Mouse (Mus musculus): ENCODE data around the gene Edrf1. TPM values are rescaled to one million over a fixed set of nuclear protein-coding genes. Genes with fewer than 3 reads are reported as not detected.

Edrf1 gene
- total RNA-seq (2021), result 10 to 100 TPM; 21.3 to 25.8 TPM
- long read RNA-seq, experiment 1, full-length matches to known transcripts, result 1 of 4 reads
- long read RNA-seq, experiment 1, partial matches to known transcripts, result 1 of 4 reads
- long read RNA-seq, experiment 1, other reads (novel, unspliced or antisense), result 2 of 4 reads
- long read RNA-seq, experiment 2, full-length matches to known transcripts, result 2 of 10 reads
- long read RNA-seq, experiment 2, partial matches to known transcripts, result 5 of 10 reads
- long read RNA-seq, experiment 2, other reads (novel, unspliced or antisense), result 3 of 10 reads

- DNase-seq (ENCODE audit: low spot score in 2 of 2), result peak; percentile 85 to 97
Observed at GRCm38 (mm10) chr7:133637361-133638305, at the start of gene Edrf1. Edrf1 (plus strand) TSS chr7:133637543.

DNA sequence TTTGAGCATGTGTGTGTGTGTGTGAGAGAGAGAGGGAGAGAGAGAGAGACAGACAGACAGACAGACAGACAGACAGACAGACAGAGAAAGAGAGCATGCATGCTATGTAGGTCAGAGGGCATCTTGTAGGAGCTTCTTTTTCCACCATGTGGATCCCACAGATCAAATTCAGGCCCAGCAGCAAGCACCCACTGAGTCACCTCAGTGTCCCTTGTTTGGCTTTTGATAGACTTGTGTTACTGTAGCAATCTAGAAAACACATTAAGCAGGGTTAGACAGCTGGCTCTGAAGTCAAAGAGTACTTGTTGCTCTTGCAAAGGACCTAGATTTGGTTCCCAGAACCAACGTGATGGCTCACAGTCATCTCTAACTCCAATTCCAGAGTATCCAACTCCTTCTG lies 45.6 kb upstream of the Edrf1 start:
- no peak for DNase-seq (ENCODE audit: low spot score in 2 of 2)

GRCm38 (mm10) chr7:133600558-133600957 lies 36.8 kb upstream of the Edrf1 start:
- no peak for DNase-seq (ENCODE audit: low spot score in 2 of 2)

GRCm38 (mm10) chr7:133602058-133602457 lies 35.3 kb upstream of the Edrf1 start, which contains the start of gene Tex36:
Tex36 (minus strand) TSS chr7:133602158.
- DNase-seq (ENCODE audit: low spot score in 2 of 2), result no peak

DNA sequence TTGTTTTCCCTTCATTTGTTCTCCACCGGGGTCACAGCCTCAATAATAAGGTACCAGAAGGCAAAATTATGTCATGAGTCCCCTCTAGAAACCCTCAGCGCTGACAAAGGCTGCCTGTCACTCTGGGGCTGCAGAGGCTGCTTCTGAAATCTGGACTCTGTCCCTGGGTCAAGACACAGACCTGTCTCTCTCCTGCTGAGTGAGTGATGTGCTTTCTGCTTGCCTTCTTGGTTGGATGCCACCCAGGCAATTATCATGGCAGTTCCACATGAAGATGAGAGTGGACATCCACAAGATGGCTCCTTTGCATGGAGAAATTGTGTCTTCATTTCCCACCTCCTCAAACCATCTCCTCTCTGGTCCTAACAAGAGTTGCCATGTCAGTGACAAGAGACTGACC lies 34.2 kb upstream of the Edrf1 start:
- DNase-seq (ENCODE audit: low spot score in 2 of 2), result no peak

DNA sequence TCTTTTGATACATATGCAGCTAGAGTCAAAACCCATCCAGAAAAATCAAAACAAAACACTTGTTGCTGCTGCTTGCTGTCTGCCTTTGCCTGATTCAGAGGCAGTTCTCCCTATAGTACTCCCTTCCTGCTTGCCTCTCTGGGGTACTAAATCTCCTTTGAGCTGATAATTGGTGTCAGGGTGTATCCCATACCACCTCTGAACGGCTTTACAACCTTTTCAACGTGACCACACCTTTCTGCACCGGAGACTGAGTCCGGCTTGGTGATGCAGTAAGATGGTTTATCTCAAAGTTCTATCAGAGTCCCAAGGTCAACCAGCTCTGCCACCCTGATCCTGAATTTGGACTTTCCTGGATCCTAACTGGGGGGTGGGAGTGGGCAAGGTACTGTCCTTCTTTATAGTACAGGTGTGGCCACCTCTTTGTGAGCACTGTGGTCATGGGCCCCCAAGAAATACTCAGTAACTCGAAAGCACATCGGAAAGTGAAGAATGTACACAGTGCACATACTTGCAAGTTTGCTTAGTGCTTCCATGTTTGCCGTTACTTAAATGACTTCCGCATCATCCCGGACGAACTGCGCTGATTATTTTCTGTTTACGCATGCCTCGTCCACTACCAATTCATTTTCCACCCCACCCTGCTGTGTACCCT lies 32.8 kb upstream of the Edrf1 start:
- DNase-seq (ENCODE audit: low spot score in 2 of 2), result no peak

- DNase-seq (ENCODE audit: low spot score in 2 of 2), result no peak
Observed at GRCm38 (mm10) chr7:133607331-133607730, 30.0 kb upstream of the Edrf1 start.

DNA sequence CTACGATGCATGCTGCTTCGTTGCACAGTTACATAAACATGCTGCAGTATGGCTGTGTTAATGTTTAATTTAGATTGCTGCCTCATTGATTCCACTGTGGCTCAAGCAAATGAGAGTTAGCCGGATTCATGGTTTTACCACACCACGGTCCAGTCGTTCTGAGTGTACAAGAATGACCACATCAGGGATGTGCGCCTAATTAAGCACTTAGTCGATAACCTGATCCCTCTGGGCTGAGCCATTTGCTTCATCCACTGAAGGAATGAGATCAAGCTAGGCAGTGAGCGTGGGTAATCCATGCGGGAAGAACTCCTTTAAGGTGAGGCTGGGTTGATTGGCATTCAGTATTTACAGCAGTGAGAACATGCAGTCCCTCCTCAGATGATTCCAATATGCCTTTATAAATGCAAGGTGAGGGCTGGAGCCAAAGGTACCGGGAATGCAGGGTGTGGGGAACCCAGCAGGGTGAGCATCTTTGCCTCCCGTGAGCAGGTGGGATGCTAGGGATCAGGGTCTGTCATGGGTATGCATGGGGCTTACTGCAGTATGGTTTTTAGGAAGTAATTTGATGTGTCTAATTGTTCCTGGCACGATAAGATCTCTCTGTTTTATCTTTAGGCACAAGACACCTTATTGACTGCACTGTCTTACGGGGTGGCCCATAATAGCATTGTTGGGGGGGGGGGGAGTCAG lies 29.3 kb upstream of the Edrf1 start:
- no peak for DNase-seq (ENCODE audit: low spot score in 2 of 2)

DNA sequence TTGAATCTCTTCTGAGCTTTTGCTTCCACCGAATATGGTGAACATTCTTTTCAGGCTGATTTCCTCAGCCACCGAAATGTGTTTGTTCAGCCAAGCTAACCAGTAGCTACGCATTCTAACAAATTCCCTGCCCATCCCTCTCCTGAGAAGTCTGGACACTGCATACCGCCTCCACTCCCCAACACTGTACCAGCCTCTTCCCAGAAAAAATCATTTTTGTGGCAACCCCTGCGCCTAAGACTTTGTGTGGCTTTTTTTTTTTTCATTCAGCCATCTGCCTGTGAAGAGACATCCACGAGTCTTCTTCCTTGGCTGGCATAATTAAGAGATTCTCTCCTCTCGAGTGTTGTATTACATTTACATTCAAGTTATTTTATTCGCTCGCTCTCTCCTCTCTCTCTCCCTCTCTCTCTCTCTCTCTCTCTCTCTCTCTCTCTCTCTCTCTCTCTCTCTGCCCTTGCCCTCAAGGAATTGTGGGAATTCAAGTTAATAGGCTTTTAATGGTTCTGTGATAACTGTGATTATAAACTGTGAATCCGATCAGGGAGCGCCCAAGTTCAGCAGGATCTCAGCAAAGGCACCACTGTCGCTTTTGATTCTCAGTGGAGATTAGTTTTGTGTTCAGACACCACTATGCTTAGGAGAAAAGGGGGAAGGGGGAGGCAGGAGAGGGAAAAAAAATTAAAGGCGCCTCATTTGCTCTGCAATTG lies 28.6 kb upstream of the Edrf1 start:
- no peak for DNase-seq (ENCODE audit: low spot score in 2 of 2)

DNA sequence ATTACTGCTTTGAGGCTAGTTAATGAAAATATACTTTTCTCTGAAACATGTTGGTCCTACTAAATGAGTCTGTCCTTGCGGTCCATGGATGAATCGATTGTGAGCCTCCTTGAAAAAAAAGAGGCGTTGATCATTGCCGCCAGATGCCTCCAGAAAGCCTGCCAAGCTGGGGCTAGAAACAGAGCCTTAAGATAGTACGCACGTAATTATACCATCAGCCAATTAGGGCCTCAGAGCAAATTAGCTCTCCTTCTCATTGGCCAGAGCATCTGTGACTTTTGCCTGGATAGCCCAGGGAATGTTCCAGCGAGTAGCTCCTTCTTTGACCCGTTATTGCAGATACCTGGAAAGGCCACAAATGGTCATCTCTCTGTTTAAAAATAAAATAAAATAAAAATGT lies 27.8 kb upstream of the Edrf1 start:
- no peak for DNase-seq (ENCODE audit: low spot score in 2 of 2)

- no peak for DNase-seq (ENCODE audit: low spot score in 2 of 2)
Observed at GRCm38 (mm10) chr7:133612981-133613380, 24.4 kb upstream of the Edrf1 start.

- DNase-seq (ENCODE audit: low spot score in 2 of 2), result no peak
Observed at GRCm38 (mm10) chr7:133620721-133621120, 16.6 kb upstream of the Edrf1 start.

DNA sequence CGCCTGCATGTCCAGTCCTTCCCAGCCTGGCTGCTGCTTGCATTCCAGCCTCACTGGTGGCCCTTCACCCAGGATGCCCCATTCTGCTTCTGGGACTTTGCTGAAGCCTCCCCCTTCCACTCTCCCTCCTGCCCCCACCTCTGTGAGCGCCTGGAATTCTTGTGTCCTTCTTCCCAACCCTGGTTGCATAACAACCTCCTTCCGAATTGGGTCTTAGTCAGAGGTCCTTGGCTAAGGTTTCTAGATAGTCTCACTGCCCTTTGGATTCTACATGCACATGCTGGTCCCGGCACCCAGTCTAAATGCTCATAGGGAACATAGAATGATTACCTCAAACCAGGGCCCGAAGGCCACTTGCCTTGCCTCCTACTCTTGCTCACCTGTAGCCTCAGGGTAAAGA lies 14.1 kb upstream of the Edrf1 start:
- DNase-seq (ENCODE audit: low spot score in 2 of 2), result no peak

DNA sequence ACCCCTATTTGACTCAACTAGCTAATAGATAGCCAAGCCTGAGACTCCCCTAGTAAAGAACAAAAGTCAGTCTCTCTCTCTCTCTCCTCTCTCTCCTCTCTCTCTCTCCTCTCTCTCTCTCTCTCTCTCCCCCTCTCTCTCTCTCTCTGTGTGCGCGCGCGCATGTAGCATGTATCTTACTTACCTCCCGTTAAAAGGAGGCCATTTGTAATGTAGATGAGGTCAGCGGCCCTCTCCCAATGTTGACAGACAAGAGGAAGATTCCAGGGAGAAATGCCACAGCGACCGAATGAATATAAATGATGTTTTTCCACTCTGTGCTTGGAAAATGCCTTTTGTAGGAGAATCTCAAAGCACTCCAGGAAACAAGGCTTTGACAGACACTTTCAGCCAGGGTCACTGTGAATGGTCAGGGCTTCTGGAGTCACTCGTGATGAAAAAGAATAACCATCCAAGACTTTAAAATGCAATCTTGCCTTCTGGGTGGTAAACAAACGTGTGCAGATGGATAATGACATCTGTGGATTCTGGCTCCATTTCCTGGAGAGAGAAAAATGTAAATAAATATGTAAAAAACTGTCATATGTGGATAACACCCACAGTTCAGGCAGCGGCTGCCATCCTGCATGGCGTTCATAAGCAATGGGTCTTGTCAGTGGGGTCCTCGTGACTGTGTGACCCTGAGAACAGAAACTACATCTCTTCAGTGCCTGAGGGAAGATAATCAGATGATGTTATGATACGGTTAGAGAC lies 10.0 kb upstream of the Edrf1 start:
- DNase-seq (ENCODE audit: low spot score in 2 of 2), result no peak

- no peak for DNase-seq (ENCODE audit: low spot score in 2 of 2)
Observed at GRCm38 (mm10) chr7:133630821-133631220, 6.5 kb upstream of the Edrf1 start.

DNA sequence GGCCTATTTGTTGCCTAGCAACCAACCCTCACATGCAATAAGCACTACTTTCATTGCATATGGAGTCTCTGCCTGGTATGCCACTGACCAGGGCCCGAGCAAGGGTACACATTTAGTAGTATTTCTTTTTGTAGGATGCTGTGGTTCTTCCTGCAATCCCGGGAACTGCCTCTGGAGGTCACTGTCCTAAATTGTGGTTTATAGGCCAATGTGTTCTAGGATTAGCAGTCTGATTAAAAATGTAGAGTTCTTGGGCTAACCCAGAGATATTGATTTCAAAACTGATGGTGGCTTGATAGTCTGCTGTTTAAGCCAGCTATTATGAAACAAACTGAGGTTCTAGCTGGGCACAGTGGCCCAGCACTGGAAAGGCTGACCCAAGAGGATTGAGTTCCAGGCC lies 4.9 kb upstream of the Edrf1 start:
- peak in 1 of 2 experiments; percentile 29 for DNase-seq (ENCODE audit: low spot score in 2 of 2)

- no peak for DNase-seq (ENCODE audit: low spot score in 2 of 2)
Observed at GRCm38 (mm10) chr7:133634932-133635650, 2.3 kb upstream of the Edrf1 start.

DNA sequence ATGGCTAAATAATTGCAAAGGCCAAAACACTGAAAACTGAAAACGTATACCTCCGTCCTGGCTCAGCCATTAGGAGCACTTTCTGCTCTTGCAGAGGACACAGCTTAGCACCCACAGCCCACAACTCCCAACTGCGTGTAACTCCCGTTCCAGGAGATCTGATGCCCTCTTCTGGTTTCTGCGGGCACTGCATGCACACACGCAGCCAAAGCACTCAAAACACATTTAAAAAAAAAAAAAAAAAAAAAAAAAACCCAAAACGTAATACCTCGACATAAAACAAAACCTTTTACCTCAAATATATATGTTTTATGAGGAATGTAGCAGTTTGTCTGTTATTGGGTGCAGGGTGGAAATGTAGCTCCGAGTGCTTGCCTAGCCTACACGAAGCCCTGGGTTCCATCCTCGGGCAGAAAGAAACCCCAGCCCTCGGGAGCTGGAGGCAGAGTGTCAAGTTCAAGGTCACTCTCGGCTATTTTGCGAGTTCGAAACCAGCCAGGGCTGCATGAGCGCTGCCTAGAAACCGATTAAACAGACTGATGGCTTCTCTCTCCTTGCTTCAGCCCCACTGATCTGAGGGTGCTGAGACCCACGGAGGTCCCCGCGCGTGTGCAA lies 498 bp upstream of the Edrf1 start:
- DNase-seq (ENCODE audit: low spot score in 2 of 2), result peak; percentile 64 to 77

GRCm38 (mm10) chr7:133638306-133638705 lies 963 bp downstream of the Edrf1 start:
- no peak for DNase-seq (ENCODE audit: low spot score in 2 of 2)

All from adrenal gland, postnatal 4 days (tissue).